Mouse (Mus musculus) heart, postnatal 0 days (tissue): ENCODE measurements around the gene Zmat3.

ENCODE experiments used
- CTCF ChIP-seq: IDR thresholded peaks from 2 replicates; pipeline ENCODE4 v1.5.1; 2016; ENCODE audit warnings: antibody characterized with exemption, control low read depth, low read depth
- EP300 ChIP-seq: IDR thresholded peaks from 2 replicates; pipeline ENCODE4 v1.6.1; 2016; ENCODE audit warnings: antibody characterized with exemption, low read depth

- TF ChIP-seq CTCF (no peak), EP300 (peak; percentile 85; the same call in 1 of the 2 replicates)
These were observed 31.1 kb upstream of the Zmat3 start for GRCm38 (mm10) chr3:32396794-32397460.
